Comparison of ENCODE assay signal across 21 mouse cellular contexts in genomic region chr2:71979981-71980380, GRCm38 (mm10). TPM values are rescaled to one million over a fixed set of nuclear protein-coding genes. Genes with fewer than 3 reads are reported as not detected.
DNase-seq lines count a peak whose midpoint lies in the region; ATAC-seq and TF ChIP-seq lines count a peak whose summit lies in the region.
"Had no signal": no experiment of that assay in that cellular context is flagged by ENCODE, and none has a peak within 500 bp of the region (broad histone marks: within the 10 kb centered on the region; RNA-seq: fewer than 3 reads in every experiment).

No protein-coding gene starts in this region.

- 90% methylated on average over 7 of the region's 7 CpGs for WGBS in hindbrain, embryonic 15.5 days
- WGBS in hindbrain, embryonic 13.5 days = 90% methylated on average over 7 of the region's 7 CpGs
- 90% methylated on average over 7 of the region's 7 CpGs for WGBS in midbrain, postnatal 0 days
- WGBS in midbrain, embryonic 14.5 days = 89% methylated on average over 7 of the region's 7 CpGs
- 88% methylated on average over 7 of the region's 7 CpGs for WGBS in neural tube, embryonic 15.5 days

- no peak overlapping the region for H3K9ac ChIP-seq in hindbrain, embryonic 15.5 days
- no peak overlapping the region for H3K9ac ChIP-seq in hindbrain, embryonic 13.5 days
- H3K9ac ChIP-seq in midbrain, postnatal 0 days (replicated peaks; ENCODE audit: low read length, poor library complexity, severe bottlenecking) = no peak overlapping the region
- H3K9ac ChIP-seq in midbrain, embryonic 14.5 days (replicated peaks; ENCODE audit: low read length) = no peak overlapping the region
- H3K9ac ChIP-seq in neural tube, embryonic 15.5 days (replicated peaks) = no peak overlapping the region
- H3K9ac ChIP-seq: embryonic facial prominence, embryonic 12.5 days had no signal

- peak overlapping the region; percentile 76; the same call in 1 of the 2 replicates for H3K4me3 ChIP-seq in hindbrain, embryonic 15.5 days
- H3K4me3 ChIP-seq in hindbrain, embryonic 13.5 days = no peak overlapping the region
- H3K4me3 ChIP-seq in midbrain, postnatal 0 days (ENCODE audit: low read depth, low read length) = peak overlapping the region; percentile 65; the same call in 1 of the 2 replicates
- no peak overlapping the region for H3K4me3 ChIP-seq in midbrain, embryonic 14.5 days (replicated peaks; ENCODE audit: low read depth, low read length)
- no peak overlapping the region for H3K4me3 ChIP-seq in neural tube, embryonic 15.5 days (replicated peaks)

- no peak for ATAC-seq in cerebellum, adult (ENCODE audit: insufficient number of reproducible peaks, low FRiP score, low TSS enrichment)
- ATAC-seq in hindbrain, embryonic 15.5 days (ENCODE audit: low FRiP score, low read depth) = no peak
- no peak for ATAC-seq in hindbrain, embryonic 13.5 days (ENCODE audit: low FRiP score)
- no peak for ATAC-seq in midbrain, postnatal 0 days (ENCODE audit: low FRiP score)
- ATAC-seq in midbrain, embryonic 14.5 days (ENCODE audit: low FRiP score, low TSS enrichment) = no peak
- no peak for ATAC-seq in neural tube, embryonic 15.5 days (ENCODE audit: low FRiP score)
- ATAC-seq: intestine, postnatal 0 days had no signal

- no peaks in the 10 kb centered on the region for H3K36me3 ChIP-seq in hindbrain, embryonic 15.5 days
- H3K36me3 ChIP-seq in hindbrain, embryonic 13.5 days = no peaks in the 10 kb centered on the region
- H3K36me3 ChIP-seq in midbrain, postnatal 0 days (ENCODE audit: insufficient read depth, low read length) = no peaks in the 10 kb centered on the region
- no peaks in the 10 kb centered on the region for H3K36me3 ChIP-seq in midbrain, embryonic 14.5 days (ENCODE audit: control insufficient read depth, insufficient read depth, low read length)
- H3K36me3 ChIP-seq in neural tube, embryonic 15.5 days = no peaks in the 10 kb centered on the region
- H3K36me3 ChIP-seq: embryonic facial prominence, embryonic 12.5 days; forebrain, embryonic 15.5 days; heart, embryonic 13.5 days; hindbrain, embryonic 10.5 days; limb, embryonic 13.5 days; lung, embryonic 15.5 days; midbrain, embryonic 12.5 days; neural tube, embryonic 12.5 days had no signal

- H3K27me3 ChIP-seq in hindbrain, embryonic 15.5 days = no peaks in the 10 kb centered on the region
- peaks cover 19% of the 10 kb centered on the region for H3K27me3 ChIP-seq in hindbrain, embryonic 13.5 days
- H3K27me3 ChIP-seq in midbrain, postnatal 0 days (ENCODE audit: insufficient read depth, low read length) = no peaks in the 10 kb centered on the region
- no peaks in the 10 kb centered on the region for H3K27me3 ChIP-seq in midbrain, embryonic 14.5 days (ENCODE audit: control insufficient read depth, insufficient read depth, low read length)
- no peaks in the 10 kb centered on the region for H3K27me3 ChIP-seq in neural tube, embryonic 15.5 days (replicated peaks)
- H3K27me3 ChIP-seq: forebrain, embryonic 15.5 days had no signal

- no peak for TF ChIP-seq CTCF in midbrain, postnatal 0 days (IDR thresholded peaks at IDR 0.05)

- peak; percentile 54 for DNase-seq in cerebellum, adult 9-11 months
- no peak for DNase-seq in midbrain, postnatal 0 days (ENCODE audit: low spot score)
- DNase-seq in midbrain, embryonic 14.5 days = no peak
- no peak for DNase-seq in thymus, postnatal 4 days
- DNase-seq: B cell, adult 2 months; heart, postnatal 14 days; kidney, adult 9 months; kidney, postnatal 10 days had no signal

- peak overlapping the region; percentile 88; the same call in 1 of the 2 replicates for H3K4me2 ChIP-seq in hindbrain, embryonic 15.5 days
- H3K4me2 ChIP-seq in hindbrain, embryonic 13.5 days = no peak overlapping the region; the same call in 1 of the 2 replicates
- no peak overlapping the region for H3K4me2 ChIP-seq in midbrain, postnatal 0 days (ENCODE audit: low read depth, low read length, poor library complexity, severe bottlenecking)
- H3K4me2 ChIP-seq in midbrain, embryonic 14.5 days (ENCODE audit: low read length) = no peak overlapping the region
- H3K4me2 ChIP-seq in neural tube, embryonic 15.5 days = peak overlapping the region; percentile 71

- H3K27ac ChIP-seq in hindbrain, embryonic 15.5 days (replicated peaks) = peak overlapping the region; percentile 79; the same call in 1 of the 2 replicates
- H3K27ac ChIP-seq in hindbrain, embryonic 13.5 days = no peak overlapping the region
- H3K27ac ChIP-seq in midbrain, postnatal 0 days (ENCODE audit: low read depth, low read length) = no peak overlapping the region
- H3K27ac ChIP-seq in midbrain, embryonic 14.5 days (replicated peaks; ENCODE audit: low read depth, low read length) = no peak overlapping the region
- H3K27ac ChIP-seq in neural tube, embryonic 15.5 days (replicated peaks) = no peak overlapping the region
- H3K27ac ChIP-seq: embryonic facial prominence, embryonic 12.5 days; heart, embryonic 13.5 days; hindbrain, embryonic 10.5 days; limb, embryonic 13.5 days; lung, embryonic 15.5 days; midbrain, embryonic 12.5 days; neural tube, embryonic 12.5 days had no signal

- H3K4me1 ChIP-seq in hindbrain, embryonic 15.5 days (replicated peaks) = peaks cover 19% of the 10 kb centered on the region
- H3K4me1 ChIP-seq in hindbrain, embryonic 13.5 days (replicated peaks) = peaks cover 21% of the 10 kb centered on the region
- H3K4me1 ChIP-seq in midbrain, postnatal 0 days (ENCODE audit: insufficient read depth, low read length) = peaks cover 8% of the 10 kb centered on the region; the same call in 1 of the 2 replicates
- H3K4me1 ChIP-seq in midbrain, embryonic 14.5 days (ENCODE audit: control insufficient read depth, insufficient read depth, low read length) = no peaks in the 10 kb centered on the region; the same call in 1 of the 2 replicates
- peaks cover 22% of the 10 kb centered on the region for H3K4me1 ChIP-seq in neural tube, embryonic 15.5 days

- H3K9me3 ChIP-seq in hindbrain, embryonic 15.5 days = no peaks in the 10 kb centered on the region
- H3K9me3 ChIP-seq in hindbrain, embryonic 13.5 days = no peaks in the 10 kb centered on the region
- H3K9me3 ChIP-seq in midbrain, postnatal 0 days (ENCODE audit: low read length) = no peaks in the 10 kb centered on the region
- H3K9me3 ChIP-seq in midbrain, embryonic 14.5 days (ENCODE audit: control insufficient read depth, low read length) = no peaks in the 10 kb centered on the region
- H3K9me3 ChIP-seq in neural tube, embryonic 15.5 days (replicated peaks) = no peaks in the 10 kb centered on the region
- H3K9me3 ChIP-seq: embryonic facial prominence, embryonic 12.5 days; forebrain, embryonic 15.5 days; heart, embryonic 13.5 days; hindbrain, embryonic 10.5 days; limb, embryonic 13.5 days; lung, embryonic 15.5 days; midbrain, embryonic 12.5 days; neural tube, embryonic 12.5 days had no signal

RNA-seq across cellular contexts. Expression of gene Rapgef4, which starts 1.1 kb away (rescaled TPM):
- polyA plus RNA-seq in hindbrain, embryonic 15.5 days (2015; fragmentation: Nextera tagmentation; extraction: Ambion mirVana) = 33.9 and 34.2 TPM in 2 replicates
- polyA plus RNA-seq in hindbrain, embryonic 13.5 days (2015; fragmentation: Nextera tagmentation; extraction: Ambion mirVana) = 16.7 and 17.8 TPM in 2 replicates
- total RNA-seq in midbrain, postnatal 0 days (2014; rRNA removed) = 66.0 and 78.6 TPM in 2 replicates
- 44.6 and 48.5 TPM in 2 replicates for polyA plus RNA-seq in midbrain, postnatal 0 days (2015; fragmentation: Nextera tagmentation; extraction: Ambion mirVana)
- polyA plus RNA-seq in midbrain, embryonic 14.5 days (2014; fragmentation: Nextera tagmentation; extraction: Ambion mirVana) = 18.3 and 25.6 TPM in 2 replicates
- 42.7 and 45.3 TPM in 2 replicates for polyA plus RNA-seq in neural tube, embryonic 15.5 days (2015; fragmentation: Nextera tagmentation; extraction: Ambion mirVana)

Comparison
In these comparisons a context has a peak if more than half of its experiments do, and no peak if none do; other contexts are left out.
1. H3K4me2 ChIP-seq: peak in hindbrain, embryonic 15.5 days (single experiment) and neural tube, embryonic 15.5 days (single experiment); none in hindbrain, embryonic 13.5 days (single experiment), midbrain, postnatal 0 days (single experiment) and midbrain, embryonic 14.5 days (single experiment).
2. H3K4me3 ChIP-seq: peak in hindbrain, embryonic 15.5 days (single experiment) and midbrain, postnatal 0 days (single experiment); none in hindbrain, embryonic 13.5 days (single experiment), midbrain, embryonic 14.5 days (single experiment) and neural tube, embryonic 15.5 days (single experiment).